In the genomic region with DNA sequence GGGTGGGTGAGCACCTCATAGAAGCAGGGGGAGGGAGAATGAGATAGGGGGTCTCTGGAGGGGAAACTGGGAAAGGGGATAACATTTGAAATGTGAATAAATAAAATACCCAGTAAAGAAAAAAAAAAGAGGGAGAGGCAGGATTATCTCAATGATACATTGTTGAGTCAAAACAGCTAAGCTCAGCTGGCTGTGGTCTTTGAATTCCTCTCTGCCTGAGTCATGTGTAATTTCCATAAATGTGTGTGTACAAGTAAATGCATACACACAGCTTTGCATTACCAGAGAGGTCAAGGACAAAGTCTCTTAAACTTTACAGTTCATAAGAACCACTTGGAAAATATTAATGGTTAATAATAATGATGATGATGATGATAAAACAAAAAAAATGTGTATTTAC, we compare ENCODE assay signal across 14 mouse cellular contexts.
"Had no signal": no experiment of that assay in that cellular context is flagged by ENCODE, and none has a peak within 500 bp of the region (broad histone marks: within the 10 kb centered on the region; RNA-seq: fewer than 3 reads in every experiment).

No protein-coding gene starts in this region.

- ATAC-seq: midbrain, embryonic 16.5 days had no signal

- H3K36me3 ChIP-seq: midbrain, embryonic 10.5 days; midbrain, embryonic 12.5 days; neural tube, embryonic 12.5 days; stomach, embryonic 15.5 days had no signal

- H3K27me3 ChIP-seq: midbrain, embryonic 12.5 days; neural tube, embryonic 12.5 days; stomach, embryonic 15.5 days had no signal

- H3K9ac ChIP-seq: lung, embryonic 14.5 days; midbrain, embryonic 12.5 days; neural tube, embryonic 12.5 days; stomach, embryonic 15.5 days had no signal

- H3K4me2 ChIP-seq: lung, embryonic 14.5 days; midbrain, embryonic 12.5 days; neural tube, embryonic 12.5 days; stomach, embryonic 15.5 days had no signal

- H3K27ac ChIP-seq: midbrain, embryonic 10.5 days; midbrain, embryonic 12.5 days; neural tube, embryonic 12.5 days; stomach, embryonic 15.5 days had no signal

- DNase-seq: lung, adult 18-20 months; lung, embryonic 14.5 days; lung, postnatal 10 days; lung, postnatal 4 days; midbrain, embryonic 14.5 days; right cerebral cortex, postnatal 14 days; thymus, adult 2 months; thymus, postnatal 25 days; thymus, postnatal 4 days had no signal

- H3K4me3 ChIP-seq: midbrain, embryonic 10.5 days; midbrain, embryonic 12.5 days; neural tube, embryonic 12.5 days; stomach, embryonic 15.5 days had no signal

- H3K9me3 ChIP-seq: midbrain, embryonic 10.5 days; midbrain, embryonic 12.5 days; neural tube, embryonic 12.5 days; stomach, embryonic 15.5 days had no signal

- H3K4me1 ChIP-seq: midbrain, embryonic 12.5 days; neural tube, embryonic 12.5 days had no signal
